Mouse (Mus musculus): ENCODE measurements at regions not wholly inside any gene's neighbourhood (a gene's known extent, or its start where the extent isn't known, plus 50 kb on each side); places are given as distances from the start of the nearest gene placed in this dataset.

DNA sequence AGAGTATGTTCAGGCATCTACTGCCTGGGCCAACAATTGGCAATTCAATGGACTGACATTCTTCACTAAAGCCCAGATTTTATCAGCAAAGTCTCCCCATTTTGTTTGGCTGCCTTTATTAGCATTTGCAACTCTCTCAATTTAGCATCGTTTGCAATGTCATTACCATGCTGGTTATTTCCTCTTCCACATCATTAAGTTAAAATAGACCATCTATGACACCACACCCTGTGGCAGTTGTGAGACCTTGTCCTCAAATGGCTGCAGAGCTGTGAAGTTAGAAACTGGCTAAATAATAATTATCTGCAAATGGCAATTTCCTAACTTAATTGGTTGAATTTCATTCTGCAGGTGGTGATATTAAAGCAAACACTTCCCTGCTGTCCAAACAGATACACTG lies 381.8 kb downstream of the H2al1n start:
- TF ChIP-seq CTCF (conservative IDR thresholded peaks at IDR 0.05; ENCODE audit: insufficient read depth, insufficient read length, low read depth, low read length), result no peak
- no peak for TF ChIP-seq POLR2A (IDR thresholded peaks at IDR 0.05; ENCODE audit: low read depth, low read length)
- H3K27ac ChIP-seq (ENCODE audit: insufficient read depth, low read depth, low read length), result no peak overlapping the region
- no peak overlapping the region for H3K4me3 ChIP-seq (ENCODE audit: insufficient read depth, low read depth, low read length)
- H3K36me3 ChIP-seq (ENCODE audit: control insufficient read depth, insufficient read depth, low read length), result no peaks in the 10 kb centered on the region
- H3K4me1 ChIP-seq (ENCODE audit: control insufficient read depth, insufficient read depth, low read length), result no peaks in the 10 kb centered on the region
- H3K27me3 ChIP-seq (replicated peaks; ENCODE audit: control insufficient read depth, insufficient read depth, low read length), result no peaks in the 10 kb centered on the region
- 41% methylated on average over 1 of the region's 1 CpGs for WGBS
- no peak for DNase-seq

DNA sequence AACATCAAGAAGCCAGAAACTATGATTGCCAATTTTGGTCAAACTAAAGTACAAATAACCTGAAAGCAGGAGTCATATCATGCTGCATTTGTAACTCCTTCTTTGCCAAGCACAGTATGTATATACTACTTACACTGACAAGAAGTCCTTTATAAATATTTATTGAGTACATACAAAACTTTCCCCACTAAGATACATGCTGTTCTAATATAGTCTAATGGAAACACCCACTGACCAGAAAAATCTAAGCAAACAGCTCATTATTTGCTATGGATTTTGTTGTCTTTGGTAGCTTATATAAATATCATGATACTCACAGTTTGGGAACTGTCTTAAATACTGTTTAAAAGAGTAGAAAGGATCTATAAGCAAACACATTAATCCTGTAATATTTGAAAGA lies 385.9 kb downstream of the H2al1n start:
- Histone ChIP-seq H3K36me3 (ENCODE audit: control insufficient read depth, insufficient read depth, low read length) (no peaks in the 10 kb centered on the region), H3K4me1 (ENCODE audit: control insufficient read depth, insufficient read depth, low read length) (no peaks in the 10 kb centered on the region), H3K27me3 (replicated peaks; ENCODE audit: control insufficient read depth, insufficient read depth, low read length) (no peaks in the 10 kb centered on the region), H3K4me3 (ENCODE audit: insufficient read depth, low read depth, low read length) (no peak overlapping the region), H3K27ac (ENCODE audit: insufficient read depth, low read depth, low read length) (no peak overlapping the region)
- no peak for DNase-seq
- no peak for TF ChIP-seq CTCF (conservative IDR thresholded peaks at IDR 0.05; ENCODE audit: insufficient read depth, insufficient read length, low read depth, low read length)

DNA sequence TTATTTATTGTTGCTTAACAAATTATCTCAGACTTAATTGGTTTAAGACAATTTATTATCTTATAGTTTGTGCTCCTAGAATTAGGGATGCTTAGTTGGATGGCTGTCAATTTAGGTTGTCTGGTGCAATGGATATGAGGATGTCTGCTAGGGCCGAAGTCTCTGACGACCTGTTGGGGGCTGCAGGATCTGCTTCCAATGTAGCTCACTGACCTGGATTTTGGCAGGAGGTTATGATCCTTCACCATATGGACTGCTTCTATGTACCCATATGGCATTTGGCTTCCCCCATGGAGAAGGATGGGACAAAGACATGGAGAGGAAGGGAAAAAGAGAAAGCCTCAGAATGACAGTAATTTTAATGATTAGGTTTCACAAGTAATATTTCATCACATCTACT lies 391.0 kb downstream of the H2al1n start:
- no peak overlapping the region for H3K27ac ChIP-seq (ENCODE audit: insufficient read depth, low read depth, low read length)
- no peaks in the 10 kb centered on the region for H3K4me1 ChIP-seq (ENCODE audit: control insufficient read depth, insufficient read depth, low read length)
- no peak for TF ChIP-seq CTCF (conservative IDR thresholded peaks at IDR 0.05; ENCODE audit: insufficient read depth, insufficient read length, low read depth, low read length)
- no peak for TF ChIP-seq POLR2A (IDR thresholded peaks at IDR 0.05; ENCODE audit: low read depth, low read length)
- DNase-seq, result no peak
- WGBS, result 88% methylated on average over 2 of the region's 2 CpGs
- no peaks in the 10 kb centered on the region for H3K27me3 ChIP-seq (replicated peaks; ENCODE audit: control insufficient read depth, insufficient read depth, low read length)
- H3K36me3 ChIP-seq (ENCODE audit: control insufficient read depth, insufficient read depth, low read length), result no peaks in the 10 kb centered on the region
- no peak overlapping the region for H3K4me3 ChIP-seq (ENCODE audit: insufficient read depth, low read depth, low read length)

DNA sequence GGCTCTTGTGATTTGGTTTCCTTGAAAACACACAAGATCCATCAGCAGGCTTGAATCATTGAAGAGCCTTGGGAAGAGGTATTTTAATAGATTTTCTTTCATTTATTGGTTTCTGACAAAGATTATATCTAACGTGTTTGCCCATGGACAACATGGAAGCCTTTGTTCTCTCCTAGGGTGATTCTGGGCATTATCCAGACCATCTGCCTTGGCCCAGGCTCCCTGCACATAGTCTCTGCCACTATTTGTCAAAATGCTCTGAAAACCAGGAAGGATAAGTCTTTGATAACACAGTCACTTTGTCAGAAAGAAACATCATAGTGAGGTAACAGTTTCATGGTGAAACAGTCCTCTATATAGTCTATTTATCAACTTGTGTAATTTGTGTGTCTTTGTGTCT lies 398.2 kb downstream of the H2al1n start:
- Histone ChIP-seq H3K36me3 (ENCODE audit: control insufficient read depth, insufficient read depth, low read length) (no peaks in the 10 kb centered on the region), H3K27ac (ENCODE audit: insufficient read depth, low read depth, low read length) (no peak overlapping the region), H3K4me1 (ENCODE audit: control insufficient read depth, insufficient read depth, low read length) (no peaks in the 10 kb centered on the region), H3K27me3 (replicated peaks; ENCODE audit: control insufficient read depth, insufficient read depth, low read length) (no peaks in the 10 kb centered on the region), H3K4me3 (ENCODE audit: insufficient read depth, low read depth, low read length) (no peak overlapping the region)
- DNase-seq, result no peak
- no peak for TF ChIP-seq POLR2A (IDR thresholded peaks at IDR 0.05; ENCODE audit: low read depth, low read length)
- TF ChIP-seq CTCF (conservative IDR thresholded peaks at IDR 0.05; ENCODE audit: insufficient read depth, insufficient read length, low read depth, low read length), result no peak
- 88% methylated on average over 1 of the region's 1 CpGs for WGBS

DNA sequence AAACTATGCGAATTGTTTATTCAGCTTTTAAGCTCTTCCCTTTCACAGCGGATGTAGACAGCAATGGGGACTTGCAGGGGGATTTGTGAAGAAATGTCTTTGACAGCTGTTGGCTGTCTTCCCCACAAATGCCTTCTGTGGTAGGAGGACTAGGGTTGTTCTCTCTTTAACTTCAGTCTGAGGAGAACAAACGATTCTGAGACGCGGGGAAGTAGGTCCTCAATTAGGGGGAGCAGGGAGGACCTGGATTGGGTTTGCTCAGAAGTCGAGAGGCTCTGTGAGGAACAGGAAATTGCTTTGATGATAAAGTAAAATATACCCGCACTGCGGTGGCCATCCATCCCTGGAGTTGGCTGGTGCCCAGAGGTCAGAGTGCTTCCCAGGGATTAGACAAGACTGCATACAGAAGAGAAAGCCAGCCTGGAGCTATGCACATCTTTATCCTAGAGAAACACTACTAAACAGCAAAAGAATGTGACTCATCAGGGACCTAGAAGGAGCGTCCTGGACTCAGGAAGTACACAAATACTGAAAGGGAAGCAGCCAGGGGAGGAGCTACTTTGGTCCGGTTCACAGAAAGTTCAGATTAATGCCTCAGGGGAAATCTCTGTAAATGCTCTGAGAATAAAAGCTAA lies 417.4 kb downstream of the H2al1n start:
- TF ChIP-seq CTCF (conservative IDR thresholded peaks at IDR 0.05; ENCODE audit: insufficient read depth, insufficient read length, low read depth, low read length) (no peak), POLR2A (IDR thresholded peaks at IDR 0.05; ENCODE audit: low read depth, low read length) (no peak)
- WGBS, result 3% methylated on average over 10 of the region's 10 CpGs
- H3K4me3 ChIP-seq (ENCODE audit: insufficient read depth, low read depth, low read length), result no peak overlapping the region
- H3K4me1 ChIP-seq (ENCODE audit: control insufficient read depth, insufficient read depth, low read length), result no peaks in the 10 kb centered on the region
- H3K36me3 ChIP-seq (ENCODE audit: control insufficient read depth, insufficient read depth, low read length), result no peaks in the 10 kb centered on the region
- H3K27ac ChIP-seq (ENCODE audit: insufficient read depth, low read depth, low read length), result peak overlapping the region; percentile 45; the same call in 1 of the 2 replicates
- H3K27me3 ChIP-seq (replicated peaks; ENCODE audit: control insufficient read depth, insufficient read depth, low read length), result no peaks in the 10 kb centered on the region
- DNase-seq, result peak; percentile 55

DNA sequence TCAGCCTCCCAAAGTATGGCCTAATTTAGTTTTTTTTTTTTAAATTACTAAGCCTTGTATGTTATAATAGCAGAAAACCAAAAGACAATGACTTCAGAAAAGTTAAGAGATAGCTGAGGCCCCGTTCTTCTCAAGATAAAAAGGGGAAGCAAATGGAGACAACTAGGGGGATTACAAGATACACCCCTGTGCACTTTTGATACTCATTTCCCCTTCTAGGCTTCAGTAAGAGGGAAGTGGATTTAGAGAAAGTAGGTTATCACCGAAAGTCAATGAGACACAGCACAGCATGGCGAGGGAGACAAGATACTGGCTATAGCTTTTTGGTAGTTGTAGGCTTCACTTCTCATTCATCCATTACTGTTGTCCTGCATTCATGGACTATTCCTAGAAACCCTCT lies 428.4 kb downstream of the H2al1n start:
- no peaks in the 10 kb centered on the region for H3K27me3 ChIP-seq (replicated peaks; ENCODE audit: control insufficient read depth, insufficient read depth, low read length)
- DNase-seq, result no peak
- WGBS, result 93% methylated on average over 3 of the region's 3 CpGs
- no peak overlapping the region for H3K27ac ChIP-seq (ENCODE audit: insufficient read depth, low read depth, low read length)
- H3K4me3 ChIP-seq (ENCODE audit: insufficient read depth, low read depth, low read length), result no peak overlapping the region
- no peaks in the 10 kb centered on the region for H3K36me3 ChIP-seq (ENCODE audit: control insufficient read depth, insufficient read depth, low read length)
- H3K4me1 ChIP-seq (ENCODE audit: control insufficient read depth, insufficient read depth, low read length), result no peaks in the 10 kb centered on the region
- TF ChIP-seq CTCF (conservative IDR thresholded peaks at IDR 0.05; ENCODE audit: insufficient read depth, insufficient read length, low read depth, low read length) (no peak), POLR2A (IDR thresholded peaks at IDR 0.05; ENCODE audit: low read depth, low read length) (no peak)

DNA sequence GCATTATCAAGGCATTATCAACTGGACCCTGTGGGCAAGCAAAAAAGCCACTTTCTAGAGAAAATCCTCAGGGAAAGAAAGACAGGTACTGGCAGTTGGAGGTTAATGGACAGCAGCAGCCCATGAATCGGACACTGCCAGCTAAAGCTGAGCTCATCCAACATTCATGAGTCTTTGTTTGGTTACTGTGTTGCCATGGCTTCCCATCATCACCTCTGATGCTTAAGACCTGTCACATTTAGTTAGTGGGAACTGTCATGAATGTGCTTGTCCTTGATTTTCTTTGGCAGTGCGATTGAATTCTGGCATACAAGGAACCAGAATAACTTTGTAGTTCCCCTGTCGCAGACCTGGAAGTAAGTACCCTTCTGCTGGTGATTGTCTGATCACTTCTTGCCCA lies 453.9 kb downstream of the H2al1n start:
- WGBS, result 78% methylated on average over 3 of the region's 3 CpGs
- Histone ChIP-seq H3K27me3 (replicated peaks; ENCODE audit: control insufficient read depth, insufficient read depth, low read length) (no peaks in the 10 kb centered on the region), H3K27ac (ENCODE audit: insufficient read depth, low read depth, low read length) (no peak overlapping the region), H3K36me3 (ENCODE audit: control insufficient read depth, insufficient read depth, low read length) (no peaks in the 10 kb centered on the region), H3K4me3 (ENCODE audit: insufficient read depth, low read depth, low read length) (no peak overlapping the region), H3K4me1 (ENCODE audit: control insufficient read depth, insufficient read depth, low read length) (no peaks in the 10 kb centered on the region)
- DNase-seq, result no peak
- TF ChIP-seq CTCF (conservative IDR thresholded peaks at IDR 0.05; ENCODE audit: insufficient read depth, insufficient read length, low read depth, low read length), result no peak
- no peak for TF ChIP-seq POLR2A (IDR thresholded peaks at IDR 0.05; ENCODE audit: low read depth, low read length)
